Mouse (Mus musculus) lung, postnatal 14 days (tissue): Measurements from ENCODE around the gene Ugdh.

Source experiments
- DNase-seq: peaks from one replicate; pipeline ENCODE4 v3.0.0; 2021

The Ugdh gene

DNA sequence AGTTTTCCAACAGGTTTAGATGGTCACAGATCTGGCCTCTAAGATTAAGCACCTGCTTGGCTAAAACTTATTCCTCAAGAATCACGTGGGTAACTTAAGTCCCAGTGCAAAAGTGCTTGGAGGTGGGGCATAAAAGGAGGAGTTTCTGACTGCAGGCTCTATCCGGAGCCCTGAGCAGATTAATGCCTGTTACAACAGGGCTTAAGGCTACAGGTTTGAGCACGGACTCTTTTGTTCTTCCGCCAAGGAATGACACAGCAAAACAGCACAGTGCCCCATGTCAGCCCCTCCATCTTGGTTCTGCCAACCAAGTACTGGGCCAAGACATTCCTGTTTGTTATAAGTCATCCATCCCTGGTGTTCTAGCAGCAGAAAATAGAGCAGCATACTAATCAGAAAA lies 7.4 kb downstream of the Ugdh start:
- no peak for DNase-seq

DNA sequence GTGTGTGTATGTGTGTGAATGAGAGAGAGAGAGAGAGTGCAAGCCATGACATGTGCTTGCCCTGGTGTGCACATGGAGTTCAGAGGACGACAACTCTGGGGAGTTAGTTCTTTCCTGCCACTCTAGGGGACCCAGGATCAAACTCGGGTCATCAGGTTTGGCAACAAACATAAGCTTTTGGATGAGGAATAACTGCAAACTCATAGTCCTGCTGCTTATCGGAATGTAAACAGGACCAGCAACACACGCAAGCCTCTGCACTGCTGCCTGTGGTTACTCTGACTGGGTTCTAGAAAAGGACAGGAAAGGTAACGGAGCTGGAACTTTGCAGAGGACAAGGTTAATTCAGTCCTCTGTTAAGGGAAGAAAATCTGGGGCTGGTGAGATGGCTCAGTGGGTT lies 10.5 kb downstream of the Ugdh start:
- DNase-seq, result no peak

DNA sequence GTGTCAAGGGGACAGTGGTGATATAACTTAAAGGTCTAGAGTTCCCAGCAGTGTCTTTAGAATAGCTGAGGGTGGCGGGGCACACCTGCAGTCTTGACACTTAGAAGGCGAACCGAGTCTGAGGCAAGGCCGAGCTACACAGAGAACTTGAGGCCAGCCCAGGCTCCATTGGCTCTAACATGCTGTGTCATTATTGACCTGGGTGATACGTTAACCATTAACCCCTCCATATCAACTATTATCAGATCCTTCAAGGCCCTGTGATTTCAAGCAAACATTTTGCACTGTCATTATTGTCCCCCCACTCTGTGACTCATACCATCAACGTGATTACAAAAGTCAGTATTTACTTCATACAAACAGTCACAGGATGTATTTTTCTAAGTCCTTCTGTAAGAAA lies 11.5 kb downstream of the Ugdh start:
- no peak for DNase-seq

GRCm38 (mm10) chr5:65422803-65423202 lies 12.9 kb downstream of the Ugdh start:
- no peak for DNase-seq

DNA sequence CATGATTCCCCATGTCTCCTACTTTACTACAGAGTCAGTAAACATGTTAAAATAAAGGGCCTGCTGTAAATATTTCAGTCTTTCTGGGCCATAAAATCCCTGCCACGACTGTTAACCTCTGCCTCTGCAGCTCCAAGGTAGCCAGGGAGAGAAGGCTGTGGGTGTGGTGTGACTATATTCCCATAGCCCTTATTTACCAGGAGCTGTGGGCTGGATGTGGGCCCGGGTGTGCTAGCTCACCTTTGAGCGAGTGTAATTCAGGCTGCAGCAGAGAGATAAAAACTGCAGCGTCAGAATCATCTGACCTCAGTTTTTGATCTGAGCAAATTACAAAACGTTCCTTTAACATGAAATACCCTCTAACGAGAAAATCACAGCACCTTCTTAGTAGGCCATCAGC lies 14.9 kb downstream of the Ugdh start:
- no peak for DNase-seq

DNA sequence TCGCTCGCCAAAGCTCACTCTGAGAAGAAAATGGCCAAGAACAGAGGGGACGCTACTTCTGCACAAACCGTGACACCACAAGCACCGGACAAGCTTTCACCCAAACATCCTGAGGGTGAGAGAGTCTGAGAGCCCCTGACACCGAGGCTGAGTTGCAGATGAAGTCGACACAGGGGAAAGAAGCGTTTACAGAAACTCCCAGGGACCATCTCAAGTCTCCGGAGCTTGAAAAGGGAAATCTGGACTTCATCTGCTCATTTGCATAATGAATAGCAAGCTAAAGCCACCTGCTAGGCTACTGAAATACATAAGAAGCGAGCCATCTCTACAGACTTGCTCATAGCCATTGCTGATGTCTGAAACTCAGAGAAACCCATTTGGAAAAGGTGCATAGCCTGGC lies 16.6 kb downstream of the Ugdh start:
- DNase-seq, result no peak

DNA sequence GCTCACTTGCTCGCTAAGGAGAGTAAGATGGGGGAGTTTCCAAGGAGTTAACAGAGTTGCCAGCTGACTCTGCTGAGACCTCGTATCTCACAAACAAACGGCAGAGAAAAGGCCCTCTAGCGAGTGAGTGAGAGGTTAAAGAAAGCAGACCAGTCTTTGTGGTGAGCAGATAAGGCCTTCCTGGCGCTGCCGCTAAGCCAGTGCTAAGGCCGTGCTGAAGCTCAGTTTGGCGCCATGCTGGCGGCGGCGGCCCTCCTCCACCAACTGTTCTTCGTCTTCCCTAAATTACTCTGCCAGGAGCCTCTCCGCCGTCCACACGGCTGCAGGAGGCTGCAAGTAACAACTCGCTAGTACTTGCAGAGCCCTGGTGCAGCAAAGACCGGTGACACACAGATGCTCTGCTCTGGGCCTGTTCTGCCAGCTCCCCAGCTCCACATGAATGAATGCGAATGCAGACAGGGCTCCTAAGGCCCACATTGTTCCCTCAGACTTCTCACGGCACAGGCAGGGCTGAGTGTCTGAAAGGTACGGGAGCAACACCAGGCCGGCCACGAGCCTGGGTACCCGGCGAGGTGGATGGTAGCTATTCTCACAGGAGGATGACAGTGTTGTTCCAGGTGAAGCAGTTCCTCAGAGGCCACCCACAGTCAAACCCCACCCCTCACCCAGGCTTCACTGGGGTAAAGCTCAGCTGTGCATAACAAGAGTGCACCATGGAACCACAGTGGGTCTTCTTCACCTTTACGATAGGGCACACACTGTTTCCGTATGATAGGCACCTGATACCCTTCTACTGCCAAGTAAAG lies 19.9 kb downstream of the Ugdh start:
- DNase-seq, result no peak

DNA sequence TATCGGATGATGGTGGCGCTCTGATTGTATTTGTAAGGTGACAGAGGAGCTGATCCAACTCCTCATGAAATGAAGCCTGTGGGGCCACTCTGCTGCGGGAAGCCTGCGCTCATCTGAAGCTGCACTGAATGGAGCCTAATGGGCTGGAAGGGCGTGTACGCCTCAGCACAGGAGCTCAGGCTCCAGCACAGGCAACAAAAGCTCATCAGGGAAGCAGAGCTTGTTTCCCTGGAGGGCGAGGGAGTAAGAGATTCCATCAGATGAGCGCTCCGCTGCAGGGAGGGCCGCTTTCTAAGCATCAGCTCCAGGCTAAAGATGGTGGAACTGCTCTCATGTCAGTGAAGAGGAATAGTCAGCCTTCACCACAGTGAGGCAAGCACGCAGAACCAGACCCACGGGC lies 27.8 kb downstream of the Ugdh start:
- DNase-seq, result no peak

GRCm38 (mm10) chr5:65401251-65401994 lies 34.3 kb downstream of the Ugdh start:
- peak; percentile 83 for DNase-seq

DNA sequence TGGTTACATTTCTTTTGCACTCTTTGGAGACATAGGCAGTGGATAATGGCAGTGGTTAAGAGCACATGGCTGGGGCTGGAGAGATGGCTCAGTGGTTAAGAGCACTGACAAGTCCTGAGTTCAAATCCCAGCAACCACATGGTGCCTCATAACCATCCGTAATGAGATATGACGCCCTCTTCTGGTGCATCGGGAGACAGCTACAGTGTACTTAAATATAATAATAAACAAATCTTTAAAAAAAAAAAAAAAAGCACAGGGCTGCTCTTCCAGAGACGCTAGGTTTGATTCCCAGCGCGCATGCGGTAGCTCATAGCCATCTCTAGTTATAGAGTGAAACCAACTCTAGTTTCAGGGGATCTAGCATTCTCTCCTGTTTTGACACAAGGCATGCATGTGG lies 41.3 kb downstream of the Ugdh start:
- no peak for DNase-seq

GRCm38 (mm10) chr5:65391753-65392152 lies 44.0 kb downstream of the Ugdh start:
- DNase-seq, result no peak

DNA sequence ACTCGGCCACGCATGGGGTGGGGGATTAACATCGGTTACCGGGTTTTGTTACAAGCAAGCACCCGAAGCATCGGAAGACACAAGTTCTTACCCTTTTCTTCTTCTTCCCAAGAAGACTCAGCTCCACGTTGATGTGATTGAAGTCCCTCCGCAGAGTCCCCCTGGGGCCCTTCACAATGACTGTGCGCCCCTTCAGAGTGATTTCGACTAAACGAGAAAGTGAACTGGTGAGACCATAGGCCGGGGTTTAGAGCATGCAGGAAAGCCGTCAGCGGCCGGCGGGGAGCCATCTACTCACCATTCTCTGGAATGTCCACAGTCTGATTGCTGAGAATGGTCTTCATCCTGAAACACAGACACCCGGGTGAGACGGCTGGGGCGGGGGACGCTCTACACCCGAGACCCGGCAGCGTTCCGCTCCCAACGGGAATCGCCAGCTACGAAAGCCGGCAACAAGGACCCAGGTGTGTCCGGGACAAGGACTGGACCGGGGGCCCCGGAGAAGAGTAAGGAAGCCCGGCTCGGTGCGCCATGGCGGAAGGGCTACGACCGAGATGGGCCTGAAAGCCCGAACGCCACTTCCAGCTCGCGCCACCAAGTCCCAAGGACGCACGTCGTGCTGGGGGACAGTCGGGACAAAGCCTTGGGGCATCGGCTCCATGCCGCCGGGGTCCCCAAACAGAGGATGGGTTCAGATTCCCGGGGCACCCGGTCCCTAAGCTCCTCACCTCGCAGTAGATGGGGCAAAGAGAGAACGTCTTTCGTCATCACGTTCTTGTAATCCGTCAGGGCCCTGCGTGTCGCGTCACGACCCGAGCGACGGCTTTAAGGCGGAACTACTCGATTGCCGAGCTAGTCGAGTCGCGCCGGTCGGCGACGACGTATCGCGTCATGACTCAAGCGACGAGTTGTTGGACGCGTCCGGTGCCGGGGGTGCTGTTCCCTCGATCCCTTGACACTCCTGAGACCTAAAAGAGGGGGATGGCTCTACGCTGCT lies 44.8 kb downstream of the Ugdh start, which contains the start of the genes Rpl9 and Lias:
Rpl9 (minus strand) TSS at position 797 of the 997 bp plus-strand sequence.
Lias (plus strand) TSS at position 850 of the 997 bp plus-strand sequence.
- peak; percentile 99 for DNase-seq

GRCm38 (mm10) chr5:65387008-65387867 lies 48.5 kb downstream of the Ugdh start:
- no peak for DNase-seq

- no peak for DNase-seq
Measured at GRCm38 (mm10) chr5:65385704-65386103, 50.0 kb downstream of the Ugdh start.

- no peak for DNase-seq
Measured at GRCm38 (mm10) chr5:65374746-65375145, 61.0 kb downstream of the Ugdh start.

- no peak for DNase-seq
Measured at GRCm38 (mm10) chr5:65371551-65371950, 64.2 kb downstream of the Ugdh start.

DNA sequence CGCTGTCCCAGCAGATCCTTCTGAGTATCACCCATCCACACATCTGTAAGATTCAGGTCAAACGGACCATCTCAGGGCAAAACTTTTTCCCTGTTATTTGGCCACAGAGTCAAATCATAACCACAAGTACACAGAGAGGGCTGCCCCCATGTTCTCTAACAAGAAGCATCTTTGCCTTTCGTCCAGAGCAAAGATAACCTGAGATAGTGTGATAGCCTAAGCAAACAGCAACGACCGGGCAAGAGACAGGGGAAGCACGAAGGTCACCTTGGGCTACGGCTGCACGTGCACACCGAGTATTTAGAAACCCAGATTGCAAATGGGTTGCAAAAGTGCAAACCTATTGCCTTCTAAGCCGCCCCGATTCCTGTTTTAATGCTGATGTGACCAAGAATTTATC lies 67.9 kb downstream of the Ugdh start:
- DNase-seq, result no peak
